ENCODE assay signal across 19 mouse cellular contexts in genomic region chr11:106930366-106930765, GRCm38 (mm10). TPM values are rescaled to one million over a fixed set of nuclear protein-coding genes. Genes with fewer than 3 reads are reported as not detected.
DNase-seq lines count a peak whose midpoint lies in the region; ATAC-seq and TF ChIP-seq lines count a peak whose summit lies in the region.
"Had no signal": no experiment of that assay in that cellular context is flagged by ENCODE, and none has a peak within 500 bp of the region (broad histone marks: within the 10 kb centered on the region; RNA-seq: fewer than 3 reads in every experiment).

No protein-coding gene starts in this region.

- no peak for TF ChIP-seq POLR2A in lung, adult 2 months (IDR thresholded peaks at IDR 0.05; ENCODE audit: borderline replicate concordance, extremely low read depth, low read depth, low read length)

- peak; percentile 3 for DNase-seq in retina, postnatal 1 day
- no peak for DNase-seq in retina, embryonic 14.5 days (ENCODE audit: low spot score)
- DNase-seq in embryonic facial prominence, embryonic 14.5 days (ENCODE audit: low spot score): peak; percentile 85
- peak; percentile 58 for DNase-seq in gastrocnemius, postnatal 25 days
- DNase-seq in lung, adult 2 months: no peak
- no peak for DNase-seq in yolk sac, embryonic 10.5 days (ENCODE audit: low spot score)
- DNase-seq: cerebellum, adult 11-12 months; kidney, adult 2 months; kidney, postnatal 4 days; layer of hippocampus, postnatal 36 days; left cerebral cortex, postnatal 4 days had no signal

- no peak overlapping the region for H3K4me3 ChIP-seq in embryonic facial prominence, embryonic 14.5 days (ENCODE audit: low read depth, low read length)
- H3K4me3 ChIP-seq in lung, adult 2 months (replicated peaks; ENCODE audit: extremely low read depth, low read depth, low read length): no peak overlapping the region
- H3K4me3 ChIP-seq in liver, embryonic 12.5 days: no peak overlapping the region
- H3K4me3 ChIP-seq: forebrain, embryonic 13.5 days; megakaryocyte, embryonic 14.5 days; neural tube, embryonic 13.5 days had no signal

- H3K9me3 ChIP-seq in embryonic facial prominence, embryonic 14.5 days (ENCODE audit: control insufficient read depth, low read length): 0 out of 2 replicates have a peak, but pooled peaks cover 7% of the 10 kb centered on the region
- peaks cover 6% of the 10 kb centered on the region; the same call in 1 of the 2 replicates for H3K9me3 ChIP-seq in liver, embryonic 12.5 days (replicated peaks)
- H3K9me3 ChIP-seq: neural tube, embryonic 13.5 days had no signal

- peaks cover 4% of the 10 kb centered on the region for H3K4me1 ChIP-seq in embryonic facial prominence, embryonic 14.5 days (ENCODE audit: control insufficient read depth, insufficient read depth, low read length)
- H3K4me1 ChIP-seq in lung, adult 2 months (ENCODE audit: control insufficient read depth, insufficient read depth, low read length): no peaks in the 10 kb centered on the region
- H3K4me1 ChIP-seq in liver, embryonic 12.5 days: 0 out of 2 replicates have a peak, but pooled peaks cover 3% of the 10 kb centered on the region
- H3K4me1 ChIP-seq: forebrain, embryonic 13.5 days; neural tube, embryonic 13.5 days had no signal

- H3K27ac ChIP-seq in embryonic facial prominence, embryonic 14.5 days (replicated peaks; ENCODE audit: low read depth, low read length): peak overlapping the region; percentile 29; the same call in 1 of the 2 replicates
- H3K27ac ChIP-seq in liver, embryonic 12.5 days: no peak overlapping the region
- H3K27ac ChIP-seq: forebrain, embryonic 13.5 days; hindbrain, postnatal 0 days; neural tube, embryonic 13.5 days had no signal

- H3K27me3 ChIP-seq in embryonic facial prominence, embryonic 14.5 days (replicated peaks; ENCODE audit: control insufficient read depth, insufficient read depth, low read length): no peaks in the 10 kb centered on the region
- peaks cover 3% of the 10 kb centered on the region; the same call in 1 of the 2 replicates for H3K27me3 ChIP-seq in liver, embryonic 12.5 days (replicated peaks)
- H3K27me3 ChIP-seq: CH12.LX; forebrain, embryonic 13.5 days; neural tube, embryonic 13.5 days had no signal

- TF ChIP-seq CTCF in lung, adult 2 months (IDR thresholded peaks at IDR 0.05; ENCODE audit: insufficient read depth, low read length): no peak

- H3K4me2 ChIP-seq in embryonic facial prominence, embryonic 14.5 days (ENCODE audit: low read depth, low read length): peak overlapping the region; percentile 17; the same call in 1 of the 2 replicates
- H3K4me2 ChIP-seq in liver, embryonic 12.5 days: no peak overlapping the region
- H3K4me2 ChIP-seq: forebrain, embryonic 13.5 days; liver, embryonic 11.5 days; neural tube, embryonic 13.5 days had no signal

- peak; percentile 55 for ATAC-seq in embryonic facial prominence, embryonic 14.5 days (ENCODE audit: low read depth)
- ATAC-seq in liver, embryonic 12.5 days: no peak
- ATAC-seq: forebrain, embryonic 13.5 days; hindbrain, postnatal 0 days; lung, postnatal 0 days had no signal

- no peaks in the 10 kb centered on the region for H3K36me3 ChIP-seq in embryonic facial prominence, embryonic 14.5 days (ENCODE audit: control insufficient read depth, insufficient read depth, low read length)
- H3K36me3 ChIP-seq in liver, embryonic 12.5 days: no peaks in the 10 kb centered on the region
- H3K36me3 ChIP-seq: neural tube, embryonic 13.5 days had no signal

- 0 out of 2 replicates have a peak overlapping the region, but pooled peaks have one; percentile 15 for H3K9ac ChIP-seq in embryonic facial prominence, embryonic 14.5 days (ENCODE audit: low read depth, low read length)
- no peak overlapping the region for H3K9ac ChIP-seq in liver, embryonic 12.5 days
- H3K9ac ChIP-seq: forebrain, embryonic 13.5 days; neural tube, embryonic 13.5 days had no signal

- 35% methylated on average over 9 of the region's 9 CpGs for WGBS in embryonic facial prominence, embryonic 14.5 days
- 58% methylated on average over 9 of the region's 9 CpGs for WGBS in lung, adult 2 months
- 70% methylated on average over 9 of the region's 9 CpGs for WGBS in liver, embryonic 12.5 days (ENCODE audit: insufficient replicate concordance)

RNA-seq across cellular contexts. Expression of gene Smurf2, which starts 9.9 kb away (rescaled TPM):
- 18.1 and 20.7 TPM in 2 replicates for polyA plus RNA-seq in embryonic facial prominence, embryonic 14.5 days (2014; fragmentation: Nextera tagmentation; extraction: Ambion mirVana)
- 10 to 100 TPM; 22.3 to 23.7 TPM for total RNA-seq in gastrocnemius, postnatal 25 days (2021)
- polyA plus RNA-seq in lung, adult 2 months (2012; rRNA removed): 19.1 and 24.7 TPM in 2 replicates
- polyA plus RNA-seq in liver, embryonic 12.5 days (2016; fragmentation: Nextera tagmentation; extraction: Ambion mirVana): 4.3 and 5.1 TPM in 2 replicates

Comparison
In these comparisons a context has a peak if more than half of its experiments do, and no peak if none do; other contexts are left out.
1. DNase-seq: peak in retina, postnatal 1 day (single experiment), embryonic facial prominence, embryonic 14.5 days (single experiment) and gastrocnemius, postnatal 25 days (single experiment); none in retina, embryonic 14.5 days (single experiment), lung, adult 2 months (single experiment) and yolk sac, embryonic 10.5 days (single experiment).